Comparison of ENCODE assay signal across 8 mouse cellular contexts in the genomic region with DNA sequence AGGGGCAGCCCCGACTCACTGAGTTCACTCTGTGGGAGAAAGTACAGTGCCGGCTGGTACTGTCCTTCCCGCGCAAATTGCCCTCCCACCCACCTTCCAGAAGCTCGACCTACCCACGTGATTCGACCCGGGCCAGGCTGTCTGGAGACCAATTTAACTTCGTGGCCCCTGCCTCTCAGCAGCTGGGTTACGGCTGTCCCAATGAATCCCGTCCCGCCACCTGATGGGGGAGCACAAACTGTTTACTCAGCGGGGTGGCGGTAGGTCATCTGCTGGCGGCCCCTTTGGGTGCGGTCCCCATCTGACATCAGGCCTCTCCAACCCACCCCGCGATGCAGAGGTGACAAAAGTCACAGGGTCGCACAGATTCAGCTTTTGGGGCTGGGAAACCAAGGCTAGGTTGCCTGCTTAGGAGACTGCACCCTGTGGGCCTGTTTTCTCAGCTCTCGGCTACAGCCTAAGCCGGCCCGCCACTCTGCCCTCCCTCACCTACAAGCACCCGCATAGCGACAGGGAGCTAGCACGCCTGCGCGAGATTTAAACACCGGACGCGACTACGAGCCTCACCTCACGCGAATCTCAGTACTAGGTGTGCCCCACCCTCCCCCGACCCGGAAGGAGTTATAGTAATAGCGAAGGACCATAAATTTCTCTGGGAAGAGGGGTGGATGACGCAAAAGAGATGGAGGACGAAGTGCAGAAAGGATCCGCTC. TPM values are rescaled to one million over a fixed set of nuclear protein-coding genes. Genes with fewer than 3 reads are reported as not detected.
A peak's percentile ranks its signal among the peaks of the same experiment; 100 is the strongest.
DNase-seq lines count a peak whose midpoint lies in the region; ATAC-seq lines count a peak whose summit lies in the region.

A gene (minus strand): TSS at position 593 of the 713 bp plus-strand sequence.

- peak within 1 kb of the TSS; percentile 47 for H3K4me3 ChIP-seq in intestine, embryonic 14.5 days (ENCODE audit: low read depth, low read length)

- peaks cover 9% of the 10 kb centered on the region for H3K4me1 ChIP-seq in intestine, embryonic 14.5 days (replicated peaks; ENCODE audit: control insufficient read depth, insufficient read depth, low read length)

- peak; percentile 58 to 66 for DNase-seq in adrenal gland, adult 18-20 months (ENCODE audit: low spot score in 2 of 2)
- peak; percentile 93 for DNase-seq in embryo, embryonic 11 days
- DNase-seq in gastrocnemius, postnatal 36 days = peak; percentile 72 to 73
- DNase-seq in intestine, embryonic 14.5 days (ENCODE audit: low spot score) = no peak
- peak; percentile 80 to 88 for DNase-seq in left cerebral cortex, adult 9 months (ENCODE audit: low spot score in 2 of 2)
- peak; percentile 90 for DNase-seq in right cerebral cortex, adult 18-20 months
- DNase-seq in urinary bladder, adult 18-20 months (ENCODE audit: low spot score in 2 of 2) = peak; percentile 64 to 77

- peaks cover 40% of the 10 kb centered on the region for H3K36me3 ChIP-seq in intestine, embryonic 14.5 days (ENCODE audit: control insufficient read depth, insufficient read depth, low read length)

- no peaks in the 10 kb centered on the region for H3K27me3 ChIP-seq in intestine, embryonic 14.5 days (replicated peaks; ENCODE audit: control insufficient read depth, insufficient read depth, low read length)

- ATAC-seq in intestine, embryonic 14.5 days (replicated peaks; ENCODE audit: low FRiP score, low TSS enrichment, low read depth) = peak; percentile 91
- peak; percentile 93 for ATAC-seq in megakaryocyte, adult 5-6 weeks (ENCODE audit: poor library complexity, severe bottlenecking)

- WGBS in intestine, embryonic 14.5 days = under 1% methylated on average over 39 of the region's 39 CpGs

- no peaks in the 10 kb centered on the region for H3K9me3 ChIP-seq in intestine, embryonic 14.5 days (ENCODE audit: control insufficient read depth, low read length)

- H3K27ac ChIP-seq in intestine, embryonic 14.5 days (ENCODE audit: low read depth) = peak within 1 kb of the TSS; percentile 79

- peak within 1 kb of the TSS; percentile 61 for H3K9ac ChIP-seq in intestine, embryonic 14.5 days (ENCODE audit: low read length)

- intact Hi-C loops in gastrocnemius, postnatal 36 days (cut with DNase I) = loop anchor here (5.0 kb wide), 1 partner anchor 218 kb away; a partner anchor contains a TSS

- peak within 1 kb of the TSS; percentile 95 for H3K4me2 ChIP-seq in intestine, embryonic 14.5 days (ENCODE audit: low read length)

RNA-seq across cellular contexts. Expression of the gene that starts here (rescaled TPM):
- 10 to 100 TPM; 66.9 to 90.4 TPM for total RNA-seq in adrenal gland, adult 18-20 months (2021)
- 100 to 1,000 TPM; 111 to 122 TPM for total RNA-seq in gastrocnemius, postnatal 36 days (2021)
- polyA plus RNA-seq in intestine, embryonic 14.5 days (2014; fragmentation: Nextera tagmentation; extraction: Ambion mirVana) = 66.2 and 70.4 TPM in 2 replicates
- total RNA-seq in megakaryocyte, adult 5-6 weeks (2015) = 1.9 and 3.0 TPM in 2 replicates
- total RNA-seq in megakaryocyte, adult 5-6 weeks (2017) = 0.99 and 2.9 TPM in 2 replicates

Comparison
In these comparisons a context has a peak if more than half of its experiments do, and no peak if none do; other contexts are left out.
1. RNA of the gene that starts here (total RNA-seq): 111 to 122 TPM in gastrocnemius, postnatal 36 days and 66.9 to 90.4 TPM in adrenal gland, adult 18-20 months; 0.99 to 3.0 TPM in megakaryocyte, adult 5-6 weeks; every median in the first group is over 10 times any median in the second.